Mouse (Mus musculus) embryonic fibroblast, embryonic 13.5 days (primary cell): Measurements from ENCODE around the gene Tsr1.

Experiments used
- CTCF ChIP-seq: IDR thresholded peaks from 2 replicates; pipeline ENCODE4 v1.5.1; 2011; ENCODE audit warnings: mild to moderate bottlenecking, control low read depth, low read length, moderate library complexity, borderline replicate concordance; ENCODE audit not compliant: insufficient read depth
- POLR2A ChIP-seq: IDR thresholded peaks from 2 replicates; pipeline ENCODE4 v1.6.1; 2011; ENCODE audit warnings: low read depth, mild to moderate bottlenecking, control low read depth, low read length, moderate library complexity

DNA sequence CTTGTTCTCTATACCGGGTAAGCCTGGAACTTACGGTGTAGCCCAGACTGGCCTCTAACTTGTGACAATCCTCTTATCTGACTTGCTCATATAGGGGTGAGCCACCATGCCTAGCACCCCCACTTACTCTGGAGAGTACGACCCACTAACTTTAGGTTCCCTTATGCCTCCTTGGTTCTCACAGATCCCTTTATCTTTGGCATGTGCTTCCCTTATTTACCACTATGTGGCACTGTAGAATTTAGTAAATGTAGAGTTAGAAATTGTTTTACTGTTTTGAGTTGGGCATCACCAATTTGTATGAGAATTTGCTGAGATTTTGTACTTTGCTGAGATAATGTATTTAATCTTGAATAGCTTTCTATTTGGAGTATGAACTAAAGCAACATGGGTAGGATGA is 48.5 kb downstream of the Tsr1 start:
- TF ChIP-seq POLR2A (no peak), CTCF (no peak)
